Mouse (Mus musculus): ENCODE results near the gene Il4. TPM values are rescaled to one million over a fixed set of nuclear protein-coding genes. Genes with fewer than 3 reads are reported as not detected.
"Not testable (repeated sequence)": the region's sequence is repeated elsewhere in the genome, so short reads cannot be mapped to it uniquely, and the experiment has no call there.

Il4 gene
- polyA plus RNA-seq, 1 experiment from 2014 or later = 0.83 TPM

GRCm38 (mm10) chr11:53559980-53560379, 58.5 kb downstream of the Il4 start:
- not testable (repeated sequence) for ATAC-seq (ENCODE audit: insufficient number of reproducible peaks, low FRiP score); H3K27ac ChIP-seq (ENCODE audit: poor library complexity, severe bottlenecking); H3K4me2 ChIP-seq; H3K9me3 ChIP-seq (replicated peaks); H3K36me3 ChIP-seq; H3K9ac ChIP-seq; H3K4me3 ChIP-seq; H3K4me1 ChIP-seq (replicated peaks); H3K27me3 ChIP-seq (replicated peaks)
- 77% methylated on average over 1 of the region's 3 CpGs for WGBS

GRCm38 (mm10) chr11:53557992-53558391, 60.5 kb downstream of the Il4 start:
- H3K27ac ChIP-seq (ENCODE audit: poor library complexity, severe bottlenecking); H3K9ac ChIP-seq; H3K4me2 ChIP-seq; H3K4me3 ChIP-seq; H3K27me3 ChIP-seq (replicated peaks); H3K36me3 ChIP-seq; H3K9me3 ChIP-seq (replicated peaks); ATAC-seq (ENCODE audit: insufficient number of reproducible peaks, low FRiP score); H3K4me1 ChIP-seq (replicated peaks): not testable (repeated sequence)
- WGBS = 74% methylated on average over 2 of the region's 3 CpGs

GRCm38 (mm10) chr11:53556529-53556928, 61.9 kb downstream of the Il4 start:
- not testable (repeated sequence) for H3K4me1 ChIP-seq (replicated peaks); H3K4me3 ChIP-seq; H3K9me3 ChIP-seq (replicated peaks); H3K27me3 ChIP-seq (replicated peaks); H3K27ac ChIP-seq (ENCODE audit: poor library complexity, severe bottlenecking); ATAC-seq (ENCODE audit: insufficient number of reproducible peaks, low FRiP score); H3K9ac ChIP-seq; H3K36me3 ChIP-seq; H3K4me2 ChIP-seq
- WGBS = 94% methylated on average over 15 of the region's 20 CpGs

Other genes starting within 250 kb of the Il4 start
- gene Leap2, start 195.5 kb downstream of the Il4 start, polyA plus RNA-seq (2016; fragmentation: Nextera tagmentation; extraction: Ambion mirVana) = not detected in 2 replicates
- 1,089 and 1,102 TPM in 2 replicates for gene Uqcrq, start 187.8 kb downstream of the Il4 start, polyA plus RNA-seq (2016; fragmentation: Nextera tagmentation; extraction: Ambion mirVana)
- 0.56 and 1.3 TPM in 2 replicates for gene Gdf9, start 187.6 kb downstream of the Il4 start, polyA plus RNA-seq (2016; fragmentation: Nextera tagmentation; extraction: Ambion mirVana)
- 0.11 and 0.15 TPM in 2 replicates for gene Gm10447, start 161.6 kb downstream of the Il4 start, polyA plus RNA-seq (2016; fragmentation: Nextera tagmentation; extraction: Ambion mirVana)
- 5.3 and 5.8 TPM in 2 replicates for gene Shroom1, start 161.5 kb downstream of the Il4 start, polyA plus RNA-seq (2016; fragmentation: Nextera tagmentation; extraction: Ambion mirVana)
- not detected in 2 replicates for gene Gm9837, start 148.2 kb downstream of the Il4 start, polyA plus RNA-seq (2016; fragmentation: Nextera tagmentation; extraction: Ambion mirVana)
- gene Gm9945, start 138.5 kb downstream of the Il4 start, polyA plus RNA-seq (2016; fragmentation: Nextera tagmentation; extraction: Ambion mirVana) = not detected in 2 replicates
- 0.54 and 0.58 TPM in 2 replicates for gene Sowaha, start 138.4 kb downstream of the Il4 start, polyA plus RNA-seq (2016; fragmentation: Nextera tagmentation; extraction: Ambion mirVana)
- 25.1 and 28.4 TPM in 2 replicates for gene Sept8, start 99.4 kb downstream of the Il4 start, polyA plus RNA-seq (2016; fragmentation: Nextera tagmentation; extraction: Ambion mirVana)
- 36.1 and 37.2 TPM in 2 replicates for gene Kif3a, start 51.3 kb downstream of the Il4 start, polyA plus RNA-seq (2016; fragmentation: Nextera tagmentation; extraction: Ambion mirVana)
- gene Il13, start 16.0 kb upstream of the Il4 start, polyA plus RNA-seq (2016; fragmentation: Nextera tagmentation; extraction: Ambion mirVana) = not detected in 2 replicates
- gene Rad50, start 88.7 kb upstream of the Il4 start, polyA plus RNA-seq (2016; fragmentation: Nextera tagmentation; extraction: Ambion mirVana) = 24.0 and 25.6 TPM in 2 replicates
- not detected in 2 replicates for gene Il5, start 102.1 kb upstream of the Il4 start, polyA plus RNA-seq (2016; fragmentation: Nextera tagmentation; extraction: Ambion mirVana)
- 9.8 and 11.3 TPM in 2 replicates for gene Irf1, start 151.3 kb upstream of the Il4 start, polyA plus RNA-seq (2016; fragmentation: Nextera tagmentation; extraction: Ambion mirVana)
- gene Gm17334, start 154.5 kb upstream of the Il4 start, polyA plus RNA-seq (2016; fragmentation: Nextera tagmentation; extraction: Ambion mirVana) = 0.22 TPM in 1 of 2 replicates, not detected in the other
- 0.19 and 0.27 TPM in 2 replicates for gene Gm12216, start 240.6 kb upstream of the Il4 start, polyA plus RNA-seq (2016; fragmentation: Nextera tagmentation; extraction: Ambion mirVana)

Measured in heart, embryonic 12.5 days (tissue).